Mouse (Mus musculus) retina, embryonic 14.5 days (tissue): ENCODE data around the gene Rab11fip3.
A peak's percentile ranks its signal among the peaks of the same experiment; 100 is the strongest.

Experiments
- DNase-seq: peaks from one replicate; pipeline ENCODE4 v3.0.0-alpha.2; 2015; ENCODE audit warnings: low spot score

Gene Rab11fip3

GRCm38 (mm10) chr17:25990331-25990730, 79.0 kb downstream of the Rab11fip3 start:
- no peak for DNase-seq

GRCm38 (mm10) chr17:25985306-25986294, 83.8 kb downstream of the Rab11fip3 start, which contains the start of gene Capn15:
Gene Capn15 (minus strand): TSS chr17:25985796.
- peak; percentile 97 for DNase-seq

- no peak for DNase-seq
These were observed 84.6 kb downstream of the Rab11fip3 start for GRCm38 (mm10) chr17:25984556-25985305.

GRCm38 (mm10) chr17:25984066-25984465, 85.3 kb downstream of the Rab11fip3 start:
- DNase-seq = no peak

- no peak for DNase-seq
These were observed 86.4 kb downstream of the Rab11fip3 start for GRCm38 (mm10) chr17:25982913-25983312.

- no peak for DNase-seq
These were observed 88.5 kb downstream of the Rab11fip3 start for GRCm38 (mm10) chr17:25980854-25981253.

GRCm38 (mm10) chr17:25979829-25980738, 89.3 kb downstream of the Rab11fip3 start:
- DNase-seq = no peak

- DNase-seq = no peak
These were observed 98.2 kb downstream of the Rab11fip3 start for GRCm38 (mm10) chr17:25970954-25971707.

- peak; percentile 36 for DNase-seq
These were observed 98.9 kb downstream of the Rab11fip3 start for GRCm38 (mm10) chr17:25970448-25970847.

GRCm38 (mm10) chr17:25968176-25968575, 101.2 kb downstream of the Rab11fip3 start:
- no peak for DNase-seq

GRCm38 (mm10) chr17:25967652-25968051, 101.7 kb downstream of the Rab11fip3 start:
- DNase-seq = no peak

- no peak for DNase-seq
These were observed 105.1 kb downstream of the Rab11fip3 start for GRCm38 (mm10) chr17:25964271-25964670.

- DNase-seq = no peak
These were observed 106.9 kb downstream of the Rab11fip3 start for GRCm38 (mm10) chr17:25962413-25962905.

- no peak for DNase-seq
These were observed 107.8 kb downstream of the Rab11fip3 start for GRCm38 (mm10) chr17:25961566-25961965.

- no peak for DNase-seq
These were observed 109.5 kb downstream of the Rab11fip3 start for GRCm38 (mm10) chr17:25959630-25960467.

GRCm38 (mm10) chr17:25958771-25959494, 110.4 kb downstream of the Rab11fip3 start:
- DNase-seq = no peak

- peak; percentile 56 for DNase-seq
These were observed 111.7 kb downstream of the Rab11fip3 start for GRCm38 (mm10) chr17:25957586-25958051.

GRCm38 (mm10) chr17:25956631-25957030, 112.7 kb downstream of the Rab11fip3 start:
- DNase-seq = peak; percentile 80

GRCm38 (mm10) chr17:25956201-25956600, 113.2 kb downstream of the Rab11fip3 start:
- DNase-seq = no peak
